Comparison of ENCODE assay signal across 10 mouse cellular contexts in genomic region chr2:105677434-105678105, GRCm38 (mm10). TPM values are rescaled to one million over a fixed set of nuclear protein-coding genes. Genes with fewer than 3 reads are reported as not detected.
A peak's percentile ranks its signal among the peaks of the same experiment; 100 is the strongest.
DNase-seq lines count a peak whose midpoint lies in the region; ATAC-seq lines count a peak whose summit lies in the region.
"Had no signal": no experiment of that assay in that cellular context is flagged by ENCODE, and none has a peak within 500 bp of the region (broad histone marks: within the 10 kb centered on the region; RNA-seq: fewer than 3 reads in every experiment).

No protein-coding gene starts in this region.

- peak; percentile 52 for DNase-seq in intestine, embryonic 14.5 days (ENCODE audit: low spot score)
- DNase-seq in embryo, embryonic 11 days: peak; percentile 30
- no peak for DNase-seq in hindbrain, embryonic 14.5 days (ENCODE audit: low spot score)
- DNase-seq in lung, adult 18-20 months: no peak
- DNase-seq in right cerebral cortex, postnatal 36 days (ENCODE audit: low spot score in 2 of 2): no peak
- DNase-seq in right cerebral cortex, adult 18-20 months: no peak
- DNase-seq: lung, adult 2 months had no signal

- H3K27me3 ChIP-seq in intestine, embryonic 14.5 days (replicated peaks; ENCODE audit: control insufficient read depth, insufficient read depth, low read length): peaks cover 100% of the 10 kb centered on the region
- H3K27me3 ChIP-seq in intestine, embryonic 16.5 days (replicated peaks; ENCODE audit: control insufficient read depth, insufficient read depth, low read length): peaks cover 78% of the 10 kb centered on the region
- peaks cover 88% of the 10 kb centered on the region for H3K27me3 ChIP-seq in hindbrain, embryonic 14.5 days (ENCODE audit: control insufficient read depth, insufficient read depth, low read length)
- H3K27me3 ChIP-seq in neural tube, embryonic 13.5 days: peaks cover 96% of the 10 kb centered on the region

- H3K36me3 ChIP-seq in intestine, embryonic 14.5 days (ENCODE audit: control insufficient read depth, insufficient read depth, low read length): no peaks in the 10 kb centered on the region
- no peaks in the 10 kb centered on the region for H3K36me3 ChIP-seq in intestine, embryonic 16.5 days (ENCODE audit: control insufficient read depth, insufficient read depth, low read length)
- no peaks in the 10 kb centered on the region for H3K36me3 ChIP-seq in hindbrain, embryonic 14.5 days (replicated peaks; ENCODE audit: control insufficient read depth, insufficient read depth)
- no peaks in the 10 kb centered on the region for H3K36me3 ChIP-seq in neural tube, embryonic 13.5 days

- H3K4me3 ChIP-seq in intestine, embryonic 14.5 days (ENCODE audit: low read depth, low read length): no peak overlapping the region
- no peak overlapping the region for H3K4me3 ChIP-seq in intestine, embryonic 16.5 days (ENCODE audit: low read length)
- H3K4me3 ChIP-seq in hindbrain, embryonic 14.5 days (replicated peaks; ENCODE audit: low read length): peak overlapping the region; percentile 39
- H3K4me3 ChIP-seq in neural tube, embryonic 13.5 days: peak overlapping the region; percentile 51

- 0% methylated on average over 11 of the region's 11 CpGs for WGBS in intestine, embryonic 14.5 days
- WGBS in intestine, embryonic 16.5 days: 1% methylated on average over 11 of the region's 11 CpGs
- 1% methylated on average over 11 of the region's 11 CpGs for WGBS in hindbrain, embryonic 14.5 days
- 1% methylated on average over 11 of the region's 11 CpGs for WGBS in neural tube, embryonic 13.5 days

- H3K9ac ChIP-seq in intestine, embryonic 14.5 days (ENCODE audit: low read length): no peak overlapping the region
- no peak overlapping the region for H3K9ac ChIP-seq in intestine, embryonic 16.5 days (ENCODE audit: low read depth, low read length)
- peak overlapping the region; percentile 71 for H3K9ac ChIP-seq in hindbrain, embryonic 14.5 days
- peak overlapping the region; percentile 76 for H3K9ac ChIP-seq in neural tube, embryonic 13.5 days

- no peak for ATAC-seq in intestine, embryonic 14.5 days (replicated peaks; ENCODE audit: low FRiP score, low TSS enrichment, low read depth)
- ATAC-seq in intestine, embryonic 16.5 days: no peak
- no peak for ATAC-seq in hindbrain, embryonic 14.5 days (ENCODE audit: low FRiP score)
- no peak for ATAC-seq in neural tube, embryonic 13.5 days (ENCODE audit: low read depth)

- H3K9me3 ChIP-seq in intestine, embryonic 14.5 days (ENCODE audit: control insufficient read depth, low read length): no peaks in the 10 kb centered on the region
- H3K9me3 ChIP-seq in intestine, embryonic 16.5 days (ENCODE audit: control insufficient read depth, low read length): no peaks in the 10 kb centered on the region
- H3K9me3 ChIP-seq in hindbrain, embryonic 14.5 days (ENCODE audit: control insufficient read depth, low read length): no peaks in the 10 kb centered on the region
- H3K9me3 ChIP-seq in neural tube, embryonic 13.5 days: no peaks in the 10 kb centered on the region

- H3K27ac ChIP-seq in intestine, embryonic 14.5 days (ENCODE audit: low read depth): no peak overlapping the region
- H3K27ac ChIP-seq in intestine, embryonic 16.5 days (ENCODE audit: low read length): no peak overlapping the region
- H3K27ac ChIP-seq in hindbrain, embryonic 14.5 days: peak overlapping the region; percentile 48
- peak overlapping the region; percentile 76 for H3K27ac ChIP-seq in neural tube, embryonic 13.5 days (replicated peaks)

- H3K4me1 ChIP-seq in intestine, embryonic 14.5 days (replicated peaks; ENCODE audit: control insufficient read depth, insufficient read depth, low read length): peaks cover 6% of the 10 kb centered on the region; the same call in 1 of the 2 replicates
- peaks cover 19% of the 10 kb centered on the region for H3K4me1 ChIP-seq in intestine, embryonic 16.5 days (ENCODE audit: control insufficient read depth, insufficient read depth, low read length)
- peaks cover 7% of the 10 kb centered on the region; the same call in 1 of the 2 replicates for H3K4me1 ChIP-seq in hindbrain, embryonic 14.5 days (replicated peaks; ENCODE audit: control insufficient read depth, insufficient read depth, low read length)
- H3K4me1 ChIP-seq in neural tube, embryonic 13.5 days (replicated peaks): peaks cover 59% of the 10 kb centered on the region

- H3K4me2 ChIP-seq in intestine, embryonic 14.5 days (ENCODE audit: low read length): no peak overlapping the region
- no peak overlapping the region for H3K4me2 ChIP-seq in intestine, embryonic 16.5 days (ENCODE audit: low read depth, low read length)
- peak overlapping the region; percentile 62 for H3K4me2 ChIP-seq in hindbrain, embryonic 14.5 days (replicated peaks)
- peak overlapping the region; percentile 68 for H3K4me2 ChIP-seq in neural tube, embryonic 13.5 days

RNA-seq across cellular contexts. Expression of gene Pax6, which starts 8.9 kb away (rescaled TPM):
- 0.19 and 2.2 TPM in 2 replicates for polyA plus RNA-seq in intestine, embryonic 14.5 days (2014; fragmentation: Nextera tagmentation; extraction: Ambion mirVana)
- 1.2 and 1.8 TPM in 2 replicates for polyA plus RNA-seq in intestine, embryonic 16.5 days (2015; fragmentation: Nextera tagmentation; extraction: Ambion mirVana)
- polyA plus RNA-seq in hindbrain, embryonic 14.5 days (2014; fragmentation: Nextera tagmentation; extraction: Ambion mirVana): 26.9 and 28.1 TPM in 2 replicates
- polyA plus RNA-seq in neural tube, embryonic 13.5 days (2015; fragmentation: Nextera tagmentation; extraction: Ambion mirVana): 16.0 and 16.7 TPM in 2 replicates
- polyA plus RNA-seq: heart, embryonic 16.5 days; lung, adult 2 months had no signal

Comparison
In these comparisons a context has a peak if more than half of its experiments do, and no peak if none do; other contexts are left out.
1. DNase-seq: peak in intestine, embryonic 14.5 days (single experiment) and embryo, embryonic 11 days (single experiment); none in hindbrain, embryonic 14.5 days (single experiment), lung, adult 18-20 months (0 of 2), right cerebral cortex, postnatal 36 days (0 of 2) and right cerebral cortex, adult 18-20 months (single experiment).
2. H3K27ac ChIP-seq: peak in hindbrain, embryonic 14.5 days (single experiment) and neural tube, embryonic 13.5 days (single experiment); none in intestine, embryonic 14.5 days (single experiment) and intestine, embryonic 16.5 days (single experiment).
3. H3K4me2 ChIP-seq: peak in hindbrain, embryonic 14.5 days (single experiment) and neural tube, embryonic 13.5 days (single experiment); none in intestine, embryonic 14.5 days (single experiment) and intestine, embryonic 16.5 days (single experiment).
4. H3K4me3 ChIP-seq: peak in hindbrain, embryonic 14.5 days (single experiment) and neural tube, embryonic 13.5 days (single experiment); none in intestine, embryonic 14.5 days (single experiment) and intestine, embryonic 16.5 days (single experiment).
5. H3K9ac ChIP-seq: peak in hindbrain, embryonic 14.5 days (single experiment) and neural tube, embryonic 13.5 days (single experiment); none in intestine, embryonic 14.5 days (single experiment) and intestine, embryonic 16.5 days (single experiment).